Mouse (Mus musculus): ENCODE data around the gene Psmd9.

Gene Psmd9

GRCm38 (mm10) chr5:123151707-123152362 lies 17.4 kb upstream of the Psmd9 start:
- DNase-seq: no peak

- no peak for DNase-seq
Measured at GRCm38 (mm10) chr5:123152901-123153300, 16.3 kb upstream of the Psmd9 start.

- peak; percentile 92 for DNase-seq
Measured at GRCm38 (mm10) chr5:123155425-123155824, 13.8 kb upstream of the Psmd9 start.

GRCm38 (mm10) chr5:123156763-123157162 lies 12.4 kb upstream of the Psmd9 start:
- no peak for DNase-seq

- DNase-seq: no peak
Measured at GRCm38 (mm10) chr5:123157972-123158371, 11.2 kb upstream of the Psmd9 start.

- DNase-seq: no peak
Measured at GRCm38 (mm10) chr5:123159446-123159845, 9.8 kb upstream of the Psmd9 start.

- no peak for DNase-seq
Measured at GRCm38 (mm10) chr5:123159866-123160265, 9.3 kb upstream of the Psmd9 start.

- no peak for DNase-seq
Measured at GRCm38 (mm10) chr5:123160341-123160740, 8.9 kb upstream of the Psmd9 start.

GRCm38 (mm10) chr5:123162942-123163341 lies 6.3 kb upstream of the Psmd9 start:
- no peak for DNase-seq

GRCm38 (mm10) chr5:123166437-123166836 lies 2.8 kb upstream of the Psmd9 start:
- DNase-seq: no peak

GRCm38 (mm10) chr5:123167591-123167990 lies 1.6 kb upstream of the Psmd9 start:
- no peak for DNase-seq

GRCm38 (mm10) chr5:123170365-123170764 lies 1.2 kb downstream of the Psmd9 start:
- DNase-seq: no peak

GRCm38 (mm10) chr5:123171646-123172350 lies 2.6 kb downstream of the Psmd9 start:
- peak; percentile 90 for DNase-seq

GRCm38 (mm10) chr5:123178792-123179191 lies 9.6 kb downstream of the Psmd9 start:
- no peak for DNase-seq

GRCm38 (mm10) chr5:123180390-123180789 lies 11.2 kb downstream of the Psmd9 start:
- DNase-seq: no peak

- no peak for DNase-seq
Measured at GRCm38 (mm10) chr5:123181536-123181935, 12.3 kb downstream of the Psmd9 start.

- no peak for DNase-seq
Measured at GRCm38 (mm10) chr5:123182651-123183050, 13.4 kb downstream of the Psmd9 start, which contains the start of gene Hpd. Gene Hpd (minus strand): TSS chr5:123182727.

GRCm38 (mm10) chr5:123185966-123186365 lies 16.8 kb downstream of the Psmd9 start:
- DNase-seq: no peak

GRCm38 (mm10) chr5:123187306-123187705 lies 18.1 kb downstream of the Psmd9 start:
- no peak for DNase-seq

GRCm38 (mm10) chr5:123190912-123191311 lies 21.7 kb downstream of the Psmd9 start:
- no peak for DNase-seq

GRCm38 (mm10) chr5:123191427-123191826 lies 22.2 kb downstream of the Psmd9 start:
- no peak for DNase-seq

- no peak for DNase-seq
Measured at GRCm38 (mm10) chr5:123192606-123193150, 23.5 kb downstream of the Psmd9 start.

GRCm38 (mm10) chr5:123193436-123193835 lies 24.2 kb downstream of the Psmd9 start:
- no peak for DNase-seq

- no peak for DNase-seq
Measured at GRCm38 (mm10) chr5:123194856-123195255, 25.6 kb downstream of the Psmd9 start.
